8 mouse cellular contexts compared by ENCODE assay signal in genomic region chr7:79504723-79505122, GRCm38 (mm10). TPM values are rescaled to one million over a fixed set of nuclear protein-coding genes. Genes with fewer than 3 reads are reported as not detected.
DNase-seq lines count a peak whose midpoint lies in the region; ATAC-seq and TF ChIP-seq lines count a peak whose summit lies in the region.

No protein-coding gene starts in this region.

- H3K36me3 ChIP-seq in E14TG2a.4 (ENCODE audit: insufficient read depth, low read length): no peaks in the 10 kb centered on the region
- H3K36me3 ChIP-seq in embryonic facial prominence, embryonic 14.5 days (ENCODE audit: control insufficient read depth, insufficient read depth, low read length): no peaks in the 10 kb centered on the region
- no peaks in the 10 kb centered on the region; the same call in 1 of the 2 replicates for H3K36me3 ChIP-seq in hindbrain, postnatal 0 days (ENCODE audit: insufficient read depth, low read length)
- H3K36me3 ChIP-seq in midbrain, embryonic 14.5 days (ENCODE audit: control insufficient read depth, insufficient read depth, low read length): peaks cover 19% of the 10 kb centered on the region

- H3K4me3 ChIP-seq in E14TG2a.4 (replicated peaks; ENCODE audit: low read length): peak overlapping the region; percentile 79
- peak overlapping the region; percentile 39 for H3K4me3 ChIP-seq in embryonic facial prominence, embryonic 14.5 days (ENCODE audit: low read depth, low read length)
- H3K4me3 ChIP-seq in hindbrain, postnatal 0 days (ENCODE audit: low read length): peak overlapping the region; percentile 89
- peak overlapping the region; percentile 82 for H3K4me3 ChIP-seq in midbrain, embryonic 14.5 days (replicated peaks; ENCODE audit: low read depth, low read length)

- H3K27me3 ChIP-seq in E14TG2a.4 (ENCODE audit: insufficient read depth, low read length): peaks cover 100% of the 10 kb centered on the region
- peaks cover 100% of the 10 kb centered on the region for H3K27me3 ChIP-seq in embryonic facial prominence, embryonic 14.5 days (replicated peaks; ENCODE audit: control insufficient read depth, insufficient read depth, low read length)
- H3K27me3 ChIP-seq in hindbrain, postnatal 0 days (ENCODE audit: insufficient read depth, low read length): no peaks in the 10 kb centered on the region
- peaks cover 9% of the 10 kb centered on the region; the same call in 1 of the 2 replicates for H3K27me3 ChIP-seq in midbrain, embryonic 14.5 days (ENCODE audit: control insufficient read depth, insufficient read depth, low read length)

- TF ChIP-seq CTCF in E14TG2a.4 (conservative IDR thresholded peaks at IDR 0.05; ENCODE audit: low read length): no peak
- TF ChIP-seq CTCF in hindbrain, postnatal 0 days (IDR thresholded peaks at IDR 0.05; ENCODE audit: low read depth): no peak

- intact Hi-C loops in left cerebral cortex, postnatal 14 days (cut with DNase I): no loop called here

- peak; percentile 42 to 57 for DNase-seq in adrenal gland, postnatal 36 days
- peak; percentile 84 for DNase-seq in embryonic facial prominence, embryonic 14.5 days (ENCODE audit: low spot score)
- peak; percentile 98 for DNase-seq in hindbrain, postnatal 0 days (ENCODE audit: low spot score)
- DNase-seq in left cerebral cortex, postnatal 14 days (ENCODE audit: low spot score in 2 of 2): peak; percentile 93 to 94
- DNase-seq in midbrain, embryonic 14.5 days: peak; percentile 98
- DNase-seq in yolk sac, embryonic 10.5 days (ENCODE audit: low spot score): peak; percentile 71
- no peak for DNase-seq in thymus, postnatal 36 days

- H3K27ac ChIP-seq in embryonic facial prominence, embryonic 14.5 days (replicated peaks; ENCODE audit: low read depth, low read length): no peak overlapping the region; the same call in 1 of the 2 replicates
- H3K27ac ChIP-seq in hindbrain, postnatal 0 days: peak overlapping the region; percentile 97
- peak overlapping the region; percentile 94 for H3K27ac ChIP-seq in midbrain, embryonic 14.5 days (replicated peaks; ENCODE audit: low read depth, low read length)

- H3K4me2 ChIP-seq in embryonic facial prominence, embryonic 14.5 days (ENCODE audit: low read depth, low read length): peak overlapping the region; percentile 58
- peak overlapping the region; percentile 93 for H3K4me2 ChIP-seq in hindbrain, postnatal 0 days (ENCODE audit: low read depth, low read length)
- H3K4me2 ChIP-seq in midbrain, embryonic 14.5 days (ENCODE audit: low read length): peak overlapping the region; percentile 73

- peak overlapping the region; percentile 37 for H3K9ac ChIP-seq in embryonic facial prominence, embryonic 14.5 days (ENCODE audit: low read depth, low read length)
- peak overlapping the region; percentile 98 for H3K9ac ChIP-seq in hindbrain, postnatal 0 days (replicated peaks; ENCODE audit: low read length)
- peak overlapping the region; percentile 98 for H3K9ac ChIP-seq in midbrain, embryonic 14.5 days (replicated peaks; ENCODE audit: low read length)

- peak; percentile 87 for ATAC-seq in embryonic facial prominence, embryonic 14.5 days (ENCODE audit: low read depth)
- ATAC-seq in hindbrain, postnatal 0 days: peak; percentile 86
- peak; percentile 81 for ATAC-seq in midbrain, embryonic 14.5 days (ENCODE audit: low FRiP score, low TSS enrichment)

- 0% methylated on average over 3 of the region's 42 CpGs for WGBS in embryonic facial prominence, embryonic 14.5 days
- WGBS in hindbrain, postnatal 0 days: under 1% methylated on average over 42 of the region's 42 CpGs
- under 1% methylated on average over 40 of the region's 42 CpGs for WGBS in midbrain, embryonic 14.5 days

- peaks cover 73% of the 10 kb centered on the region for H3K4me1 ChIP-seq in E14TG2a.4 (replicated peaks; ENCODE audit: low read depth, low read length)
- peaks cover 8% of the 10 kb centered on the region; the same call in 1 of the 2 replicates for H3K4me1 ChIP-seq in embryonic facial prominence, embryonic 14.5 days (ENCODE audit: control insufficient read depth, insufficient read depth, low read length)
- peaks cover 6% of the 10 kb centered on the region; the same call in 1 of the 2 replicates for H3K4me1 ChIP-seq in hindbrain, postnatal 0 days (ENCODE audit: insufficient read depth, low read length)
- H3K4me1 ChIP-seq in midbrain, embryonic 14.5 days (ENCODE audit: control insufficient read depth, insufficient read depth, low read length): peaks cover 44% of the 10 kb centered on the region

- H3K9me3 ChIP-seq in E14TG2a.4 (ENCODE audit: low read length): no peaks in the 10 kb centered on the region; the same call in 1 of the 2 replicates
- no peaks in the 10 kb centered on the region for H3K9me3 ChIP-seq in embryonic facial prominence, embryonic 14.5 days (ENCODE audit: control insufficient read depth, low read length)
- no peaks in the 10 kb centered on the region for H3K9me3 ChIP-seq in hindbrain, postnatal 0 days (ENCODE audit: low read length)
- H3K9me3 ChIP-seq in midbrain, embryonic 14.5 days (ENCODE audit: control insufficient read depth, low read length): no peaks in the 10 kb centered on the region

RNA-seq across cellular contexts. Expression of gene Polg, which starts 38.6 kb away (rescaled TPM):
- total RNA-seq in adrenal gland, postnatal 36 days (2021): 10 to 100 TPM; 68.5 to 77.7 TPM
- polyA plus RNA-seq in embryonic facial prominence, embryonic 14.5 days (2014; fragmentation: Nextera tagmentation; extraction: Ambion mirVana): 33.3 and 38.7 TPM in 2 replicates
- total RNA-seq in hindbrain, postnatal 0 days (2014; rRNA removed): 60.0 and 79.5 TPM in 2 replicates
- polyA plus RNA-seq in hindbrain, postnatal 0 days (2015; fragmentation: Nextera tagmentation; extraction: Ambion mirVana): 23.8 and 23.9 TPM in 2 replicates
- total RNA-seq in left cerebral cortex, postnatal 14 days (2021): 10 to 100 TPM; 84.3 to 90.1 TPM
- 20.2 and 24.7 TPM in 2 replicates for polyA plus RNA-seq in midbrain, embryonic 14.5 days (2014; fragmentation: Nextera tagmentation; extraction: Ambion mirVana)

Comparison
In these comparisons a context has a peak if more than half of its experiments do, and no peak if none do; other contexts are left out.
1. H3K4me3 ChIP-seq: peak in every context shown above with its lines; median percentile 89 in hindbrain, postnatal 0 days; 82 in midbrain, embryonic 14.5 days; 79 in E14TG2a.4; 39 in embryonic facial prominence, embryonic 14.5 days.
2. DNase-seq: peak in adrenal gland, postnatal 36 days (2 of 2), embryonic facial prominence, embryonic 14.5 days (single experiment), hindbrain, postnatal 0 days (single experiment), left cerebral cortex, postnatal 14 days (2 of 2), midbrain, embryonic 14.5 days (single experiment) and yolk sac, embryonic 10.5 days (single experiment); none in thymus, postnatal 36 days (0 of 2).
3. H3K9ac ChIP-seq: peak in every context shown above with its lines; median percentile 98 in hindbrain, postnatal 0 days; 98 in midbrain, embryonic 14.5 days; 37 in embryonic facial prominence, embryonic 14.5 days.
4. Peak in every context shown above with its lines, with median percentiles within 50 percentile points of each other: ATAC-seq and H3K4me2 ChIP-seq.